Mouse (Mus musculus) cerebellum, adult (tissue): ENCODE results near the gene Cdr2l.

Source experiments
- ATAC-seq: cut with Nextera tagmentation; 2 replicates; pipeline ENCODE4 v1.9.2; 2017; ENCODE audit warnings: mild to moderate bottlenecking, moderate library complexity, mixed read lengths; ENCODE audit not compliant: insufficient number of reproducible peaks, low FRiP score, low TSS enrichment

The Cdr2l gene

DNA sequence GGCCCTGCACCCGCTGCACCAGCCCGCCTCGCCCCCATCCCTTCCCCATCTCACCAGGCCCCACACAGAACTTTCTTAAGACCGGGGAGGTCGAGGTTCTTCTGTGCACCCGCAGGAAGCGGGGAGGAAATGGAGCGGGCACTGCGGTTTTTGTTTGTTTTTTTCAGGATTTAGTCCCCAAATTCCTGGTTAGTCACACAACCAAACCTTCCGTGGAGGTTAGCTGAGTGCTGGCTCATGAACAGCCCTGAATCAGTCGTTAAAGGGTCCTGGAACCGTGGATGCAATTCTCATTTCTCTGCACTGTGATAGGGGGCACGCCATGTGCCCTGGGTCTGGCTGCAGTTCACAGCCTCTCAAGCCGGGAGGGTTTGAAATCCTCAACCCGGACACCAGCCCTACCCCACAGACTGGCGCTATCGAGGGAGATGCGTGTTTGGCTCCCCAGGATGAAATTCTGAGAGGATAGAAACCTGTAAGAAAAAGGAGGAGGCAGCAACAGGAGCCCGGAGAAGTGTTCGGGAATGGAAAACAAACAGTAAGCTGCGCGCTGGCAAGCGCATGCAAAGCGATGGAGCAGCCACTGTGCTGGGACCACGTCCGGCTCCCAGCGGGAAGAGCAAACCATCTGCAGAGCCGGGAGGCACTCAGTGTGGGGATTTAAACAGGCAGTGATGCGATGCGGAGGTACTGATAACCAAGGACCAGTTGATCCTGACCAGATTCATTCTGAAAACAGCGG lies 54.1 kb downstream of the Cdr2l start:
- ATAC-seq = peak; percentile 89; the same call in 1 of the 2 replicates

DNA sequence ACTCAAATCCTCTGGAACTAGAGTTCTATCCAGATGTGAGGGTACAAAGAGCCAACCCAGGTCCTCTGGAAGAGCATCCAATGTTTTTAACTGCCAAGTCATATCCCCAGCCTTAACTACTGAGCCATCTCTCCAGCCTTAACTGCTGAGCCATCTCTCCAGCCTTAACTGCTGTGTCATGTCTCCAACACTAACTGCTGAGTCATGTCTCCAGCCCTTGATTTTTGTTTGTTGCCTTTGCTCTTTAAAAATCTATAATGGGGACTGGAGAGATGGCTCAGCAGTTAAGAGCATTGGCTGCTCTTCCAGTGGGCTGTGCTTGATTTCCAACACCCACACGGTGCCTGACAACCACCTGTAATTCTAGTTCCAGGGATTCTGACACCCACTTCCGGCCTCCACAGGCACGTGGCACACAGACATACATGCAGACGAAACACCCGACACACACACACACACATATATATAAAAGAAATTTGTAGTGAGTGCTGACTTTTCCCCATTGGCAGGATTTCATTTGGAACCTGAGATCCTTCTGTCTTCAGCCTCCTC lies 55.9 kb downstream of the Cdr2l start:
- no peak for ATAC-seq

DNA sequence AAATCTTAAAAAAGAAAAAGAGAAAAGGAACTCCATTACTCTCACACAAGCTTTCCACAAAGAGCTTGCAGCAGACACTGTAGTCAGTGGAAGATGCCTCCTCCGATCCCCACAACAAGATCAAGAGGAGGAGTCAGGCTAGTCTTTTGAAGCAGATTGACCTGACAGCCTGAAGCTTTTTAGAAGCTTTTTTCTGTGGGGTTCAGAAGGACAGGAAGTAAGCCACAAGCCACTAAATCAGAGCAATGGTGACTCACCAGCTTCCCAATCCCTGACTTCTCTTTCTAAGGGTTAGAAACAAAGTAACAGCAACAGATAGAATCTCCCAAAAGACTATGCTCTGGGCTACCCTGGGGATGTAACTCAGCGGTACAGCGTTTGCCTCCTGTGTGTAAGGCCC lies 57.6 kb downstream of the Cdr2l start:
- no peak for ATAC-seq

DNA sequence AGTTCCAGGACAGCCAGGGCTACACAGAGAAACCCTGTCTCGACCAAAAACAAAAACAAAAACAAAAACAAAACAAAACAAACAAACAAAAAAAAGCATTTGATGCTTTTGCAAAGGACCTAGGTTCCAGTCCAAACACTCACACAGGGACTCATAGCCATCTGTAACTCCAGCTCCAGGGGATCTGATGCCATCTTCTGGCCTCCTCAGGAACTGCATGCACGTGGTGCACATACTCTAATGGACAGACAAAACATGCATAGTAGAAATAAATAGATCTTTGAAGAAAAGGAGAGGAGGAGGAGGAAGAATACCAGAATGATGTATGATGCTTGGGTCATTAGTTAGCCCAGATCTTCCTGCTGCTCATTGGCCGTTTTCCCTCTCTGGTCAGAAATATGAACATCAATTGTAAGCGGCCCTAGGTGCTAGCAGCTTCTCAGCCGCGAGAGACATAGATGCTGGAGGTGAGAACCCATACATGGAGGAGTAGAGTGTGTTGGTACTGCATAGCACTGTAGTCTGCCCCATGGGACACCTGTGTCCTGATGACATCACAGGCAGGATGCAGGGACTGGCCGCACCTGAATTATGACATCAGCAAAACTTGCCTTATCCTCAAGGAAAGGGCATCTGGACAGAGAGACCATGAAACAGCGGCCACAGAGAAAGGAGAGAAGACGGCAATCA lies 58.3 kb downstream of the Cdr2l start, which contains the start of gene Trim80:
Gene Trim80, plus strand, starts transcription at position 640 of the 690 bp plus-strand sequence.
- no peak for ATAC-seq

DNA sequence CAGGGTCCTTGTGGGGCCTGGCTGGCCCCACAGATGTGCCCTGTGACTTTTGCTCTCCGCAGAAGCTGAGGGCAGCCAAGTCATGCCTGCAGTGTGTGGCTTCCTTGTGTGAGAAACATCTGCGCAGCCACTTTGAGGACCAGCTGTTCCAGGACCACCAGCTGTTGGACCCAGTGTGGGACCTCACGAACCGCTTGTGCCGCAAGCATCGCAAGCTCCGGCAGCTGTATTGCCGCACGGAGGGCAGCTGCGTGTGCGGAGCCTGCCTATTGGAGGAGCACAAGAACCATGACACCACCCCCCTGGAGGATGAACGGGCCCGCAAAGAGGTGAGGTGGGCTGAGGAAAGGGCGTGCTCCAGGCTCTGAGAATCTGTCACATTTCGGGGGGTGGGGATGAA lies 59.7 kb downstream of the Cdr2l start:
- no peak for ATAC-seq
